Mouse (Mus musculus) liver, postnatal 0 days (tissue): Measurements from ENCODE around the gene Hist1h2bg. TPM values are rescaled to one million over a fixed set of nuclear protein-coding genes. Genes with fewer than 3 reads are reported as not detected.
"Not testable (repeated sequence)": the region's sequence is repeated elsewhere in the genome, so short reads cannot be mapped to it uniquely, and the experiment has no call there.

ENCODE experiments used
- ATAC-seq: fragments of 200-750 bp; cut with Nextera tagmentation; 2 replicates; pipeline ENCODE4 v1.8.0; 2017; ENCODE audit warnings: mild to moderate bottlenecking, moderate library complexity
- DNase-seq: peaks from one replicate; pipeline ENCODE4 v3.0.0-alpha.2; 2016
- H3K27ac ChIP-seq: fragments of 300-500 bp; sonication (generic); 2 replicates; pipeline ENCODE4 v1.5.1; 2014; ENCODE audit warnings: antibody characterized with exemption, moderate library complexity, mild to moderate bottlenecking, low read depth
- H3K27me3 ChIP-seq: fragments of 300-500 bp; sonication (generic); 2 replicates; pipeline ENCODE4 v1.6.1; 2014; ENCODE audit warnings: low read length, control low read depth, mixed read lengths; ENCODE audit not compliant: insufficient read depth
- H3K36me3 ChIP-seq: fragments of 300-500 bp; sonication (generic); replicated peaks from 2 replicates; pipeline ENCODE4 v1.6.1; 2014; ENCODE audit warnings: mild to moderate bottlenecking, control low read depth, low read length, moderate library complexity, mixed read lengths; ENCODE audit not compliant: insufficient read depth
- H3K4me1 ChIP-seq: fragments of 300-500 bp; sonication (generic); 2 replicates; pipeline ENCODE4 v1.6.1; 2014; ENCODE audit warnings: antibody characterized with exemption, mild to moderate bottlenecking, control low read depth; ENCODE audit not compliant: insufficient read depth
- H3K4me2 ChIP-seq: fragments of 300-500 bp; sonication (generic); 2 replicates; pipeline ENCODE4 v1.6.1; 2014; ENCODE audit warnings: low read depth, mild to moderate bottlenecking, low read length, moderate library complexity, mixed read lengths
- H3K4me3 ChIP-seq: fragments of 300-500 bp; sonication (generic); 2 replicates; pipeline ENCODE4 v1.5.1; 2014; ENCODE audit warnings: low read depth, low read length
- H3K9ac ChIP-seq: fragments of 300-500 bp; sonication (generic); replicated peaks from 2 replicates; pipeline ENCODE4 v1.6.1; 2014; ENCODE audit warnings: mild to moderate bottlenecking, moderate library complexity
- H3K9me3 ChIP-seq: fragments of 300-500 bp; sonication (generic); 2 replicates; pipeline ENCODE4 v1.6.1; 2016; ENCODE audit warnings: mild to moderate bottlenecking, control low read depth, low read length, mixed read lengths
- CTCF ChIP-seq: sonication (generic); IDR thresholded peaks from 2 replicates; pipeline ENCODE4 v1.5.1; 2016; ENCODE audit warnings: antibody characterized with exemption, low read depth
- EP300 ChIP-seq: IDR thresholded peaks from 2 replicates; pipeline ENCODE4 v1.6.1; 2016; ENCODE audit warnings: antibody characterized with exemption, low read depth, mild to moderate bottlenecking
- WGBS: fragments of 180-500 bp; shearing (Covaris S2); extraction: QIAGEN DNeasy Blood & Tissue Kit; methylation state at CpG from one replicate; pipeline ENCODE4 v1.1.7; 2014; ENCODE audit not compliant: insufficient replicate concordance; 5-methylcytosine and 5-hydroxymethylcytosine counted together
- polyA plus RNA-seq: library from polyadenylated mRNA; unstranded; fragments of >200 nt; fragmentation: Nextera tagmentation; extraction: Ambion mirVana; gene quantifications from 2 replicates; pipeline ENCODE4 v1.2.1, GENCODE M21; 2015

Hist1h2bg gene
- polyA plus RNA-seq, 1 experiment from 2014 or later = 7.8 TPM

DNA sequence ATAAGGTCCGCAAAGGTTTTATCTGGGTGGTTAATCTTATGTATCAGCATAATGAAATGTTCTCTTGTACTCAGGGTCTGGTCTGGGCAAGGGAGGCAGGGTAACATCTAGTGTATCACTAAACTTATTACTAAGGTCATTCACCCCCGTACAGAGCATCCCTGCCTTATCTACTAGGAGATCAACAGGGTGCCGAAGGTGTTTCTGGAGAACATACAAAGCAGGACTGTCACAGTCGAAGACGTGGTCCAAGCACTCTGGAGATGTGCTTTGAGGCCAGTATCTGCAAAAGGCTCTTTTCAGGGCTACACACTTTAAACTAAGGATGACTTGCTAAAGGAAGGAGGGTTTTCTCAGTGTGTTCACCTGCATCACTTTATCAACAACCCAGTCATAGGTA lies 24.5 kb upstream of the Hist1h2bg start:
- 0 out of 2 replicates have a peak overlapping the region, but pooled peaks have one; percentile 56 for H3K4me2 ChIP-seq
- peaks cover 8% of the 10 kb centered on the region for H3K4me1 ChIP-seq
- DNase-seq (no peak), ATAC-seq (no peak)
- H3K36me3 ChIP-seq = no peaks in the 10 kb centered on the region
- 74% methylated on average over 5 of the region's 5 CpGs for WGBS
- no peaks in the 10 kb centered on the region for H3K9me3 ChIP-seq
- no peak overlapping the region for H3K9ac ChIP-seq
- no peak overlapping the region for H3K27ac ChIP-seq
- TF ChIP-seq CTCF (no peak), EP300 (no peak)
- H3K27me3 ChIP-seq = no peaks in the 10 kb centered on the region
- H3K4me3 ChIP-seq = no peak overlapping the region

- WGBS = 6% methylated on average over 3 of the region's 3 CpGs
- ATAC-seq = no peak
Measured at GRCm38 (mm10) chr13:23550761-23551145, 20.4 kb upstream of the Hist1h2bg start.

GRCm38 (mm10) chr13:23551146-23551834 lies 19.9 kb upstream of the Hist1h2bg start, which contains the start of gene Hist1h4f:
Gene Hist1h4f, minus strand, starts transcription at chr13:23551648.
- Histone ChIP-seq H3K27ac (peak within 1 kb of the TSS; percentile 93), H3K4me1 (peaks cover 13% of the 10 kb centered on the region), H3K4me3 (peak within 1 kb of the TSS; percentile 48), H3K9ac (peak within 1 kb of the TSS; percentile 64), H3K4me2 (peak within 1 kb of the TSS; percentile 64)
- ATAC-seq (peak; percentile 61), DNase-seq (peak; percentile 93)
- H3K36me3 ChIP-seq, H3K27me3 ChIP-seq, H3K9me3 ChIP-seq: not testable (repeated sequence)
- TF ChIP-seq EP300 (peak; percentile 95), CTCF (peak; percentile 66)
- under 1% methylated on average over 45 of the region's 47 CpGs for WGBS

More at GRCm38 (mm10) chr13:23550761-23551145, 20.4 kb upstream of the Hist1h2bg start:
- H3K4me1 ChIP-seq = peaks cover 13% of the 10 kb centered on the region
- H3K4me3 ChIP-seq = peak overlapping the region; percentile 48
- no peaks in the 10 kb centered on the region for H3K36me3 ChIP-seq
- H3K4me2 ChIP-seq = peak overlapping the region; percentile 64
- TF ChIP-seq CTCF = no peak
- TF ChIP-seq EP300 = no peak
- H3K27me3 ChIP-seq = no peaks in the 10 kb centered on the region
- no peaks in the 10 kb centered on the region for H3K9me3 ChIP-seq
- H3K9ac ChIP-seq = peak overlapping the region; percentile 64
- H3K27ac ChIP-seq = peak overlapping the region; percentile 93
- peak; percentile 21 for DNase-seq

DNA sequence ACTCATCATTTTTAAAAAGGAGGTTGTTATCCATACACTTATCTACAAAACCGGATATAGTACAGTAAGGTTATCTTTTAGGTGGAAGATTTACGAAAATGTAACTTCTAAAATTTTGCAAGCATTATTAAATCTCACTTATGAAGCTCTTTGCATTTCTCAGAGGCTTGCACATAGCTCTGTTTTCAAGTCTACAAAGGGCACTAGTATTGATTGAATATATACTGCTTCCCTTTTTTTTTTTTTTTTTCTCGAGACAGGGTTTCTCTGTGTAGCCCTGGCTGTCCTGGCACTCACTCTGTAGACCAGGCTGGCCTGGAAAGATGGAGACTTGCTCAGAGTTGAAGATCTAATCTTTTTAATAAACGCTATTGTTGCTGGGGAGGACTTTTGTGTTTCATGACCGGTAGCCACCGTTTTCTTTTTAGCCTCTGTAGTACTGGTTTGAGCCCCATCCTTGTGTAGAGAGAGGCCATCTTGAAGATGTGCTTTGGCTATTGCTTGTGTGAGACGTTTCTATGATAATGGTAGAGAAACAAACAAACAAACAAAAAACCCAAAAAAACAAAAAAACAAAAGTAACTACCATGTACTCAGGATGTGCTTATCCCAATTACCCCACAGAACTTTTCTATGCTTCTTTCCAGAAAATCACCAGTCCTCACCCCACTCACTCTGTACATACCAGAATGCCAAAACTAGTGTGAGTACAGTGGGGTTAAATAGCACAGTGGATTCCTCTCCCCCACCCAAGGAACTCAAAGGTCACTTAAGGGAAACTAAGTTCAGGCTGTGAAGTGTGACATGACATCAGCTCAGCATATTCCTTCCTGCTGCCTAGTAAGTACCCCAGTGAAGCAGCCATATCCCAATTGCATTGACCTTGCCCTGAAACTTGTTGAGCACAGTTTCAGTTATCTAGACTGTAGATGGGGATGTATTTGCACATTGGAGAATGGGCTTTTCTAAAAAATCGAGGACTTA lies 19.0 kb upstream of the Hist1h2bg start:
- Histone ChIP-seq H3K4me2 (peak overlapping the region; percentile 64), H3K9ac (peak overlapping the region; percentile 64), H3K4me1 (peaks cover 15% of the 10 kb centered on the region), H3K9me3 (no peaks in the 10 kb centered on the region), H3K27me3 (no peaks in the 10 kb centered on the region), H3K27ac (peak overlapping the region; percentile 93), H3K36me3 (no peaks in the 10 kb centered on the region), H3K4me3 (peak overlapping the region; percentile 48)
- ATAC-seq (no peak), DNase-seq (no peak)
- 42% methylated on average over 8 of the region's 8 CpGs for WGBS
- TF ChIP-seq EP300 (no peak), CTCF (no peak)

- TF ChIP-seq CTCF = no peak
- no peak for TF ChIP-seq EP300
- Histone ChIP-seq H3K4me2 (peak within 1 kb of the TSS; percentile 90), H3K27me3 (no peaks in the 10 kb centered on the region), H3K27ac (peak within 1 kb of the TSS; percentile 97), H3K4me3 (peak within 1 kb of the TSS; percentile 48; the same call in 1 of the 2 replicates), H3K9me3 (no peaks in the 10 kb centered on the region), H3K36me3 (no peaks in the 10 kb centered on the region), H3K4me1 (peaks cover 15% of the 10 kb centered on the region), H3K9ac (peak within 1 kb of the TSS; percentile 64; the same call in 1 of the 2 replicates)
- DNase-seq (no peak), ATAC-seq (no peak)
Measured at GRCm38 (mm10) chr13:23552962-23553361, 18.2 kb upstream of the Hist1h2bg start, which contains the start of gene Hist1h1d. Gene Hist1h1d, plus strand, starts transcription at chr13:23553262.

- DNase-seq = no peak
- H3K4me2 ChIP-seq = peak overlapping the region; percentile 90
- H3K27ac ChIP-seq = peak overlapping the region; percentile 97
- peak overlapping the region; percentile 83 for H3K9ac ChIP-seq
- H3K4me3 ChIP-seq = peak overlapping the region; percentile 64
- peaks cover 15% of the 10 kb centered on the region for H3K4me1 ChIP-seq
- 18% methylated on average over 9 of the region's 9 CpGs for WGBS
- H3K9me3 ChIP-seq = no peaks in the 10 kb centered on the region
- no peaks in the 10 kb centered on the region for H3K27me3 ChIP-seq
- TF ChIP-seq EP300 (no peak), CTCF (no peak)
- no peak for ATAC-seq
- no peaks in the 10 kb centered on the region for H3K36me3 ChIP-seq
Measured at GRCm38 (mm10) chr13:23554393-23554792, 16.8 kb upstream of the Hist1h2bg start.
